Mouse (Mus musculus): ENCODE data around the gene Cks1brt.

DNA sequence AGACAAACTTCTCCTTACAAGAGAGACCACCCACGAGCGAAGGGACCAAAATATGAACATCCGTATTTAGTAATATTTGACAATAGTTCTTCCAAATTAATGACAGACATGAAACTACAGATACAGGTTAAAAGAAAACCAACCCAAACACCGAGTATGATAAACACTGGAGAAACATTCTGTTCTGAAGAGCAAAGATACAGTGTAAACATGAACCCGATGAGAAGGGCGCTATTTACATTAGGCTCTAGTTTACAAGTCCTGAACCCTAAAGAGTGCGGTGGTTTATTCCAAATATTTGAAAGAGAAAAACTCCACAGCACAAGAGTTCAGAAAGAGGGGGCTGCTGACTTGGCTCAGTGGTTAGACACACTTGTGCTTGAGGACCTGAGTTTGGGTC is 34.7 kb upstream of the Cks1brt start:
- TF ChIP-seq POLR2A (IDR thresholded peaks at IDR 0.05; ENCODE audit: control insufficient read depth, low read depth, low read length) (no peak), CTCF (IDR thresholded peaks at IDR 0.05; ENCODE audit: control insufficient read depth, insufficient read depth, insufficient replicate concordance, low read depth, low read length) (no peak)
